Mouse (Mus musculus) leukemia stem cell, adult 10-12 weeks (primary cell): Measurements from ENCODE around the gene Ap1m2. TPM values are rescaled to one million over a fixed set of nuclear protein-coding genes. Genes with fewer than 3 reads are reported as not detected.

Experiments used
- polyA plus RNA-seq: library from polyadenylated mRNA; stranded (reverse); fragments of >175 nt; gene quantifications from 2 replicates; pipeline ENCODE4 v1.2.3, GENCODE M21; 2012; ENCODE audit warnings: low replicate concordance

Gene Ap1m2
- 0.08 TPM in 1 of 2 replicates, not detected in the other for polyA plus RNA-seq

GRCm38 (mm10) chr9:21312134-21312533 is at the start of gene Ap1m2:
Gene Ap1m2 (minus strand): TSS chr9:21312337.

GRCm38 (mm10) chr9:21320619-21321512 is 8.7 kb upstream of the Ap1m2 start, which contains the start of gene Slc44a2:
Gene Slc44a2 (plus strand): TSS chr9:21320698.

DNA sequence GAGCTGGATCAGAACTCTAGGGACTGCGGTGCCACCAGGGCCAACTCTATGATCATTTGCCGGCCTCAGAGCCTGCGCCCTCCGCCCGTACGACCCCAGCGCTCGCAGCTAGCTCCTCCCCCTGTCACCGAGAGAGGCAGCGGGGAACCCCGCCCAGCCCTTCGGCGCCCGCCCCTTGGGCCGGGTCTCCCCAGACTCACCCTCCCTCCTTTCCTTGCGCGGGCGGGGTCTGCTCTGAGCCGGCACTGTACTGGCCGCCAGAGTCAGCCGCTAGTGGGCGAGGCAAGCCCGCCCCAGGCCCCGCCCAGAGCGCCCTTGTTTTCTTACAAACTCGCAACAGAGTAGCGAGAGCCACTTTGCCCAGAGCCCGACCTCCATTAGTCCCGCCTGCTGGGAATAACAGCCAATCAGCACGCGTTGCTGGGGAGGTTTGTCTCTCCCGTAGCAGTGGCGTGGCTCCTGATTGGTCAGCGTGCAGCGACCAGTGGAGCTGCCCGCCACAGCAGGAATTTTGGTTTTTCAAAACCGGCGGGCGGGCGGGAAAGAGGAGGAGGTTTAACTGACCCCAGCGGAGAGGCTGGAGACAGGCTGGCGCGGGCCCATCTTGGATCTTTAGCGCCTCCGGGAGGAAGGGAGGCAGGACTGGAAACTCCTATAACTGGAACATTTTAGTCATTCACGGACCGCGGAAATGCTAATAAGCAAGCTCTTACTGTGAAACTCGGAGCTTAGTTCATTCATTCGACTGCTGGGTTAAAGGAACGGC is 20.9 kb downstream of the Ap1m2 start, which contains the start of gene Cdkn2d:
Gene Cdkn2d (minus strand): TSS at position 386 of the 766 bp plus-strand sequence.

GRCm38 (mm10) chr9:21287571-21288402 is 24.4 kb downstream of the Ap1m2 start, which contains the start of gene Kri1:
Gene Kri1 (minus strand): TSS chr9:21287969.

DNA sequence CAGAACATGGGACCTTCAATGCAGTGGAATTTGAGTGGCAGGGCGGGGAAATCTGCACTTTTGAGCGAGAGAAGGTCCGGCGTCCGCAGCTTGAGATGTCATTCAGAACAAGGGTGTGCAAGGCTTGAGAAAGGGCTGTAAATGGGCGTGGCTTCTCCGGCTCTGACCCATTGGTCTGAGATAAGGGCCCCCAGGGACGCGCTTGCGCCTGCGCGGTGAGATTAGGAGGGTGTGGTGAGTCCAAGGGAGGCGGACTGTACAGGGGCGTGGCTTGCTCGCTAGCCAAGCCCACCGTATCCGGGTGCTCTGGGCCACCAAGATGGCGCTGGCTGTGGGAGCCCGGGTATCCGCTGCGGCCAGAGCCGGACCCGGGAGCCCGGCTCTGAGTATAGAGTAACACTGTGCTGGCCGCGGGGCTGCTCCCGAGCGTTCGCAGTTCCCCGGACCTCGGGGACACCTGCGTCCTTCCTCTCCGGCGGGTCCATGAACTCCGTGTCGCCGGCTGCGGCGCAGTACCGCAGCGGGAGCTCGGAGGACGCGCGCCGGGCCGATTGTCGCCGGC is 47.1 kb downstream of the Ap1m2 start, which contains the start of gene Atg4d:
Gene Atg4d (plus strand): TSS at position 294 of the 562 bp plus-strand sequence.

DNA sequence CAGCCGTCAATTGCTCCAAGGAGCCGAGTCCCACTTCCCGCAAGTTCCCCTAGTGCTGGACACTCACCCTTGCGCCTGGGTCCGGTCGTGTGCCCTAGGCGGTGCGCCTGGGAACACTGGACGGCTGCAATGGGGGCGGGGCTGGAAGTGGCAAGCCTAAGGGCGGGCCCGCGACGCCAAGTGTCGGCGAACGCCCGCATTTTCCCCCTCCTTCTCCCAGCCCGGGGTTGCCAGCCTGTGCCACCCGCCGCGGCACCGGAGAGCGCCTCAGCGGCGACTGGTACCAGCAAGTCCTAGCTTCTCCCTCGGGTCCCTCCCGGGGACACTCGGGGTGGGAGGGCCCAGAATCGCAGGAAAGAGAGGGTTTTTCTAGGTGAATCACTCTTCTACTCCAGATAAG is 63.8 kb downstream of the Ap1m2 start, which contains the start of gene S1pr5:
Gene S1pr5 (minus strand): TSS at position 118 of the 400 bp plus-strand sequence.

Other genes with a start within 250 kb of the Ap1m2 start
- gene Zglp1, start 245.2 kb downstream of the Ap1m2 start, polyA plus RNA-seq, result 9.5 and 16.3 TPM in 2 replicates
- 0.89 and 1.4 TPM in 2 replicates for gene Gm49373, start 239.2 kb downstream of the Ap1m2 start, polyA plus RNA-seq
- 20.4 and 31.7 TPM in 2 replicates for gene Fdx1l, start 238.7 kb downstream of the Ap1m2 start, polyA plus RNA-seq
- 63.3 and 174 TPM in 2 replicates for gene Gm38431, start 220.3 kb downstream of the Ap1m2 start, polyA plus RNA-seq
- gene Raver1, start 220.3 kb downstream of the Ap1m2 start, polyA plus RNA-seq, result 330 and 599 TPM in 2 replicates
- gene Tyk2, start 181.1 kb downstream of the Ap1m2 start, polyA plus RNA-seq, result 17.6 and 27.7 TPM in 2 replicates
- gene Cdc37, start 162.4 kb downstream of the Ap1m2 start, polyA plus RNA-seq, result 161 and 213 TPM in 2 replicates
- gene Pde4a, start 146.6 kb downstream of the Ap1m2 start, polyA plus RNA-seq, result 15.6 and 28.8 TPM in 2 replicates
- 71.0 and 87.9 TPM in 2 replicates for gene Keap1, start 73.0 kb downstream of the Ap1m2 start, polyA plus RNA-seq
- gene S1pr5, start 63.9 kb downstream of the Ap1m2 start, polyA plus RNA-seq, result 2.2 and 3.1 TPM in 2 replicates
- 101 and 110 TPM in 2 replicates for gene Atg4d, start 47.0 kb downstream of the Ap1m2 start, polyA plus RNA-seq
- gene Kri1, start 24.4 kb downstream of the Ap1m2 start, polyA plus RNA-seq, result 19.7 and 21.5 TPM in 2 replicates
- 15.0 and 27.2 TPM in 2 replicates for gene Cdkn2d, start 20.9 kb downstream of the Ap1m2 start, polyA plus RNA-seq
- gene Slc44a2, start 8.4 kb upstream of the Ap1m2 start, polyA plus RNA-seq, result 38.6 and 62.0 TPM in 2 replicates
- gene Ilf3, start 55.5 kb upstream of the Ap1m2 start, polyA plus RNA-seq, result 37.6 and 56.9 TPM in 2 replicates
- 64.2 and 75.8 TPM in 2 replicates for gene Qtrt1, start 99.5 kb upstream of the Ap1m2 start, polyA plus RNA-seq
- gene Dnm2, start 112.6 kb upstream of the Ap1m2 start, polyA plus RNA-seq, result 869 and 1,352 TPM in 2 replicates
- 8.2 and 14.3 TPM in 2 replicates for gene Tmed1, start 197.9 kb upstream of the Ap1m2 start, polyA plus RNA-seq
- gene AB124611, start 213.8 kb upstream of the Ap1m2 start, polyA plus RNA-seq, result 70.9 and 71.6 TPM in 2 replicates
- gene Carm1, start 234.6 kb upstream of the Ap1m2 start, polyA plus RNA-seq, result 276 and 327 TPM in 2 replicates